Mouse (Mus musculus) ES-E14 (cell line): ENCODE data around the gene Grin1. TPM values are rescaled to one million over a fixed set of nuclear protein-coding genes. Genes with fewer than 3 reads are reported as not detected.
A peak's percentile ranks its signal among the peaks of the same experiment; 100 is the strongest.

ENCODE experiments used
- DNase-seq: peaks from one replicate; pipeline ENCODE4 v3.0.0-alpha.2; 2013; ENCODE audit warnings: low read depth, low spot score
- H3K27ac ChIP-seq: 2 replicates; pipeline ENCODE4 v1.5.1; 2012; ENCODE audit warnings: low read depth, mild to moderate bottlenecking, low read length, moderate library complexity, mixed read lengths; ENCODE audit not compliant: poor library complexity, insufficient read depth, severe bottlenecking
- H3K36me3 ChIP-seq: 2 replicates; pipeline ENCODE4 v1.6.1; 2012; ENCODE audit warnings: mild to moderate bottlenecking, low read length, moderate library complexity, mixed read lengths; ENCODE audit not compliant: control insufficient read depth, poor library complexity, insufficient read depth, severe bottlenecking
- H3K4me1 ChIP-seq, 2 experiments: fragments of 150-350 bp in 1 of 2; sonication (generic) in 1 of 2; 2 replicates each; pipeline ENCODE4 v1.6.1; 2012; ENCODE audit warnings: low read length in 2 of 2, mild to moderate bottlenecking in 1 of 2, mixed read lengths in 1 of 2; ENCODE audit not compliant: control insufficient read depth in 2 of 2, insufficient read depth in 2 of 2, poor library complexity in 1 of 2
- H3K4me3 ChIP-seq, 2 experiments: fragments of 150-350 bp in 1 of 2; sonication (generic) in 1 of 2; 2 replicates each; pipeline ENCODE4 v1.5.1; 2012; ENCODE audit warnings: low read length in 2 of 2, low read depth in 1 of 2, mild to moderate bottlenecking in 1 of 2, mixed read lengths in 1 of 2; ENCODE audit not compliant: insufficient read depth in 1 of 2, poor library complexity in 1 of 2, severe bottlenecking in 1 of 2
- H3K9ac ChIP-seq: 2 replicates; pipeline ENCODE4 v1.6.1; 2012; ENCODE audit warnings: low read depth, mild to moderate bottlenecking, low read length, mixed read lengths; ENCODE audit not compliant: poor library complexity, insufficient read depth, severe bottlenecking
- H3K9me3 ChIP-seq: fragments of 150-350 bp; sonication (generic); 2 replicates; pipeline ENCODE4 v1.6.1; 2012; ENCODE audit warnings: low read depth, mild to moderate bottlenecking, low read length; ENCODE audit not compliant: control insufficient read depth, insufficient read depth
- CHD2 ChIP-seq: IDR thresholded peaks from 2 replicates; pipeline ENCODE4 v1.6.1; 2014; ENCODE audit warnings: mild to moderate bottlenecking, low read depth, low read length, inconsistent platforms
- HCFC1 ChIP-seq: IDR thresholded peaks from 2 replicates; pipeline ENCODE4 v1.6.1; 2012; ENCODE audit warnings: low read length, inconsistent platforms, borderline replicate concordance; ENCODE audit not compliant: insufficient read depth
- MAFK ChIP-seq: IDR thresholded peaks from 2 replicates; pipeline ENCODE4 v1.6.1; 2014; ENCODE audit warnings: mild to moderate bottlenecking, low read depth, low read length, inconsistent platforms; ENCODE audit not compliant: insufficient read depth
- ZC3H11A ChIP-seq: IDR thresholded peaks from 2 replicates; pipeline ENCODE4 v1.6.1; 2012; ENCODE audit warnings: low read depth, mild to moderate bottlenecking, inconsistent platforms, low read length, borderline replicate concordance
- ZNF384 ChIP-seq: IDR thresholded peaks from 2 replicates; pipeline ENCODE4 v1.6.1; 2012; ENCODE audit warnings: low read depth, low read length, inconsistent platforms
- in situ Hi-C, 2 experiments: fragments of 600-800 bp; cut with MboI; formaldehyde crosslinking; loops; one replicate each; pipeline ENCODE4 v1.15.1; 2025; ENCODE audit warnings: low sequenced_read_pairs in 2 of 2, inconsistent platforms in 1 of 2; ENCODE audit not compliant: unreplicated experiment in 2 of 2
- total RNA-seq: library from RNA; depleted of rRNA; stranded (reverse); fragments of 300-350 nt; gene quantifications from 2 replicates; pipeline ENCODE4 v1.2.3, GENCODE M21; 2012

Gene Grin1
- total RNA-seq, 1 experiment, result 2.5 TPM

- Histone ChIP-seq H3K4me3 (no peak overlapping the region), H3K9ac (no peak overlapping the region), H3K36me3 (peaks cover 2% of the 10 kb centered on the region; the same call in 1 of the 2 replicates), H3K9me3 (no peaks in the 10 kb centered on the region), H3K27ac (no peak overlapping the region), H3K4me1 (peaks cover 0 to 7% of the 10 kb centered on the region in 2 experiments; a peak in 1 of 4 replicates)
- DNase-seq, result peak; percentile 81
- no peak for TF ChIP-seq HCFC1
- no peak for TF ChIP-seq ZNF384
- TF ChIP-seq CHD2, result no peak
- TF ChIP-seq MAFK, result no peak
- no peak for TF ChIP-seq ZC3H11A
- in situ Hi-C loops, result no loop called here
These were observed 26.1 kb downstream of the Grin1 start for GRCm38 (mm10) chr2:25292856-25293255.

- no peak overlapping the region for H3K27ac ChIP-seq
- no peaks in the 10 kb centered on the region for H3K36me3 ChIP-seq
- H3K4me1 ChIP-seq, result peaks cover 0 to 7% of the 10 kb centered on the region in 2 experiments; a peak in 1 of 4 replicates
- in situ Hi-C loops, result no loop called here
- H3K9ac ChIP-seq, result no peak overlapping the region
- no peak for DNase-seq
- TF ChIP-seq MAFK (no peak), ZC3H11A (no peak), HCFC1 (no peak)
- H3K4me3 ChIP-seq, result peak overlapping the region; percentile 40 to 50; a peak in 3 of 4 replicates
- H3K9me3 ChIP-seq, result no peaks in the 10 kb centered on the region
These were observed 26.9 kb downstream of the Grin1 start for GRCm38 (mm10) chr2:25292054-25292544.

GRCm38 (mm10) chr2:25291184-25292053 is 27.6 kb downstream of the Grin1 start:
- H3K9ac ChIP-seq, result no peak overlapping the region
- peak overlapping the region; percentile 54 to 66; a peak in 3 of 4 replicates for H3K4me3 ChIP-seq
- no peak overlapping the region for H3K27ac ChIP-seq
- peaks cover 0 to 13% of the 10 kb centered on the region in 2 experiments; a peak in 1 of 4 replicates for H3K4me1 ChIP-seq
- in situ Hi-C loops, result no loop called here
- DNase-seq, result no peak
- TF ChIP-seq CHD2, result no peak
- TF ChIP-seq ZNF384, result no peak
- TF ChIP-seq HCFC1, result no peak
- no peak for TF ChIP-seq ZC3H11A
- no peak for TF ChIP-seq MAFK
- no peaks in the 10 kb centered on the region for H3K36me3 ChIP-seq
- H3K9me3 ChIP-seq, result no peaks in the 10 kb centered on the region

GRCm38 (mm10) chr2:25290816-25291130 is 28.2 kb downstream of the Grin1 start:
- in situ Hi-C loops, result no loop called here
- Histone ChIP-seq H3K36me3 (no peaks in the 10 kb centered on the region), H3K4me3 (peak overlapping the region; percentile 54 to 66), H3K9me3 (no peaks in the 10 kb centered on the region), H3K4me1 (peaks cover 0 to 13% of the 10 kb centered on the region in 2 experiments; a peak in 1 of 4 replicates), H3K27ac (no peak overlapping the region), H3K9ac (0 out of 2 replicates have a peak overlapping the region, but pooled peaks have one; percentile 18)
- no peak for DNase-seq
- TF ChIP-seq MAFK, result no peak
- no peak for TF ChIP-seq ZNF384
- no peak for TF ChIP-seq HCFC1
- no peak for TF ChIP-seq CHD2
- no peak for TF ChIP-seq ZC3H11A
